Mouse (Mus musculus) thymus, adult 2 months (tissue): Measurements from ENCODE around the gene Lin28b. TPM values are rescaled to one million over a fixed set of nuclear protein-coding genes. Genes with fewer than 3 reads are reported as not detected.
"Not testable (repeated sequence)": the region's sequence is repeated elsewhere in the genome, so short reads cannot be mapped to it uniquely, and the experiment has no call there.

Experiments
- DNase-seq: peaks from one replicate; pipeline ENCODE4 v3.0.0; 2021
- H3K27ac ChIP-seq: fragments of 200-500 bp; 2 replicates; pipeline ENCODE4 v1.5.1; 2012; ENCODE audit warnings: low read length, control low read depth; ENCODE audit not compliant: control insufficient read depth, insufficient read depth
- H3K27me3 ChIP-seq: fragments of 200-500 bp; 2 replicates; pipeline ENCODE4 v1.6.1; 2012; ENCODE audit warnings: mild to moderate bottlenecking, low read length, moderate library complexity, mixed read lengths; ENCODE audit not compliant: control insufficient read depth, insufficient read depth
- H3K36me3 ChIP-seq: fragments of 200-500 bp; 2 replicates; pipeline ENCODE4 v1.6.1; 2012; ENCODE audit warnings: mild to moderate bottlenecking, low read length, moderate library complexity; ENCODE audit not compliant: control insufficient read depth, insufficient read depth
- H3K4me1 ChIP-seq: fragments of 200-500 bp; replicated peaks from 2 replicates; pipeline ENCODE4 v1.6.1; 2012; ENCODE audit warnings: low read length; ENCODE audit not compliant: control insufficient read depth, insufficient read depth
- H3K4me3 ChIP-seq: fragments of 200-500 bp; 2 replicates; pipeline ENCODE4 v1.5.1; 2012; ENCODE audit warnings: mild to moderate bottlenecking, low read length, control low read depth, moderate library complexity; ENCODE audit not compliant: control insufficient read depth, insufficient read depth
- CTCF ChIP-seq: fragments of 200-500 bp; IDR thresholded peaks from 2 replicates; pipeline ENCODE4 v1.5.1; 2012; ENCODE audit warnings: mild to moderate bottlenecking, control low read depth, low read length, moderate library complexity, borderline replicate concordance; ENCODE audit not compliant: control insufficient read depth, poor library complexity, insufficient read depth; ENCODE audit errors: extremely low read depth
- POLR2A ChIP-seq: fragments of 200-500 bp; IDR thresholded peaks from 2 replicates; pipeline ENCODE4 v1.6.1; 2012; ENCODE audit warnings: mild to moderate bottlenecking, low read length, control low read depth, moderate library complexity; ENCODE audit not compliant: control insufficient read depth, poor library complexity, insufficient read depth; ENCODE audit errors: extremely low read depth
- WGBS: fragments of 180-500 bp; shearing (Covaris S2); methylation state at CpG from one replicate; pipeline ENCODE4 v1.1.7; 2018; 5-methylcytosine and 5-hydroxymethylcytosine counted together
- polyA plus RNA-seq: library from polyadenylated mRNA; depleted of rRNA; stranded (reverse); fragments of >200 nt; gene quantifications from 2 replicates; pipeline ENCODE4 v1.2.3, GENCODE M21; 2012

Gene Lin28b
- polyA plus RNA-seq, 1 experiment, result 0.03 TPM

DNA sequence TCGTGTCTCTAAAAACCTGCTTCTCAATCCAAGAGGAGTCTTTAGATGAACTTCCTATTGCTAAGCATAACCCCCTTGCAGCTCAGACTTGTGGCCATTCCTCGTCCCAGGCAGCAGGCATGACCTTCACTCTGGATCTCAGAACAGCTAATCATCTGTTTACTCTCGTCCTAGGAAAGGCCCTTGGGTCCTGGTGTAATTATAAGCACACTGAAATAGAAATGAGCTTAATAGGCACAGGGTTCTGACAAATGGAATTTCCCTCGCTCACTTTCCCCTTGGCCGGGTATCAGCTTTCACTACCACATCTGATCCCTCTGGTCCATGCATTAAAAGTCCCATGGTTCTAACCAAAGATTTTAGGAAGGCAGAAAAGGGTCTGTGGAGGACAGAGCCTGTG is 122.8 kb downstream of the Lin28b start:
- TF ChIP-seq CTCF (no peak), POLR2A (no peak)
- Histone ChIP-seq H3K36me3 (no peaks in the 10 kb centered on the region), H3K4me3 (no peak overlapping the region), H3K4me1 (no peaks in the 10 kb centered on the region), H3K27me3 (no peaks in the 10 kb centered on the region), H3K27ac (no peak overlapping the region)
- WGBS, result 69% methylated on average over 5 of the region's 5 CpGs
- no peak for DNase-seq

DNA sequence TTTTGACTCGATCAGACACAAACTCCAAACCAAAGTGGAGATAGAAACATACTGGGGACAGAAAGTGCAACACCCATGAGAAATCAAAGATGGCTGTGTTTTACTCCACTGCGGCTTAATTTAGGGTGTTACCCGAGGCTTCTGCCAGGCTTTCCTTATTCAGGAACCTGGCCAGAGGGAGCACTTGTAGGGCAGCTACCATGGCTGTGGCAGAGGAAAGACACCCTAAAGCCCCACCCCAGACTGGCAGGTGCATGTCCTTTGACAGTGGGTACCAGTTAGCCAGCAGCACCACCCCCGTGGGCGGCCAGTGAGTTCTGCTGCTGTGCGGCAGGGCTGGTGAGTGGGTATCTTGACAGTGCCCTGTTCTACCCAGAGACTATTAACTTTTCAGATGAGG is 130.1 kb downstream of the Lin28b start:
- no peak for DNase-seq
- TF ChIP-seq CTCF (no peak), POLR2A (no peak)
- H3K4me3 ChIP-seq, result no peak overlapping the region
- WGBS, result 93% methylated on average over 6 of the region's 6 CpGs
- no peaks in the 10 kb centered on the region for H3K27me3 ChIP-seq
- no peak overlapping the region for H3K27ac ChIP-seq
- no peaks in the 10 kb centered on the region for H3K36me3 ChIP-seq
- H3K4me1 ChIP-seq, result no peaks in the 10 kb centered on the region

GRCm38 (mm10) chr10:45348143-45348542 is 138.1 kb downstream of the Lin28b start:
- H3K4me1 ChIP-seq, DNase-seq, H3K27ac ChIP-seq, H3K27me3 ChIP-seq, H3K36me3 ChIP-seq, H3K4me3 ChIP-seq: not testable (repeated sequence)
- 92% methylated on average over 3 of the region's 3 CpGs for WGBS

- no peak for DNase-seq
- TF ChIP-seq POLR2A, result no peak
- TF ChIP-seq CTCF, result no peak
- H3K4me1 ChIP-seq, result no peaks in the 10 kb centered on the region
- H3K4me3 ChIP-seq, result no peak overlapping the region
- WGBS, result 93% methylated on average over 9 of the region's 9 CpGs
- H3K36me3 ChIP-seq, result no peaks in the 10 kb centered on the region
- H3K27ac ChIP-seq, result no peak overlapping the region
- H3K27me3 ChIP-seq, result no peaks in the 10 kb centered on the region
Observed at GRCm38 (mm10) chr10:45345217-45345616, 141.0 kb downstream of the Lin28b start.

GRCm38 (mm10) chr10:45344381-45344780 is 141.8 kb downstream of the Lin28b start:
- no peaks in the 10 kb centered on the region for H3K27me3 ChIP-seq
- no peaks in the 10 kb centered on the region for H3K36me3 ChIP-seq
- 85% methylated on average over 4 of the region's 4 CpGs for WGBS
- TF ChIP-seq CTCF, result no peak
- no peak for TF ChIP-seq POLR2A
- DNase-seq, result no peak
- no peak overlapping the region for H3K27ac ChIP-seq
- no peak overlapping the region for H3K4me3 ChIP-seq
- H3K4me1 ChIP-seq, result no peaks in the 10 kb centered on the region

DNA sequence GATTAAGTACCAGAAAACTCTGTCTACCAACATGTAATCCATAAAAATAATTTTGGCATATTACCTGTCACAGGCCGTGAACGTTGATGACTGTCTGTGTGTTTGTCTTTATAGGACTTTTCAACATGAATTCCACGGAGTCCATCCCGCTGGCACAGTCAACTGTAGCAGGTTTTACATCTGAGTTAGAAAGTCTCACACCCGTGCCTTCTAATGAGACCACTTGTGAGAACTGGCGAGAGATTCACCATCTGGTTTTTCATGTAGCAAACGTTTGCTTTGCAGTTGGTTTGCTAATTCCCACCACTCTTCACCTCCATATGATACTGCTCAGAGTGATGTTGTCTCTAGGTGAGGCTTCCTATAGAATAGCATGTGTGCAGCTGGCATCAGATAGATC is 147.1 kb downstream of the Lin28b start:
- no peak overlapping the region for H3K4me3 ChIP-seq
- TF ChIP-seq CTCF, result no peak
- TF ChIP-seq POLR2A, result no peak
- no peak overlapping the region for H3K27ac ChIP-seq
- H3K27me3 ChIP-seq, result 0 out of 2 replicates have a peak, but pooled peaks cover 8% of the 10 kb centered on the region
- WGBS, result 89% methylated on average over 7 of the region's 7 CpGs
- no peak for DNase-seq
- H3K36me3 ChIP-seq, result no peaks in the 10 kb centered on the region
- no peaks in the 10 kb centered on the region; the same call in 1 of the 2 replicates for H3K4me1 ChIP-seq

DNA sequence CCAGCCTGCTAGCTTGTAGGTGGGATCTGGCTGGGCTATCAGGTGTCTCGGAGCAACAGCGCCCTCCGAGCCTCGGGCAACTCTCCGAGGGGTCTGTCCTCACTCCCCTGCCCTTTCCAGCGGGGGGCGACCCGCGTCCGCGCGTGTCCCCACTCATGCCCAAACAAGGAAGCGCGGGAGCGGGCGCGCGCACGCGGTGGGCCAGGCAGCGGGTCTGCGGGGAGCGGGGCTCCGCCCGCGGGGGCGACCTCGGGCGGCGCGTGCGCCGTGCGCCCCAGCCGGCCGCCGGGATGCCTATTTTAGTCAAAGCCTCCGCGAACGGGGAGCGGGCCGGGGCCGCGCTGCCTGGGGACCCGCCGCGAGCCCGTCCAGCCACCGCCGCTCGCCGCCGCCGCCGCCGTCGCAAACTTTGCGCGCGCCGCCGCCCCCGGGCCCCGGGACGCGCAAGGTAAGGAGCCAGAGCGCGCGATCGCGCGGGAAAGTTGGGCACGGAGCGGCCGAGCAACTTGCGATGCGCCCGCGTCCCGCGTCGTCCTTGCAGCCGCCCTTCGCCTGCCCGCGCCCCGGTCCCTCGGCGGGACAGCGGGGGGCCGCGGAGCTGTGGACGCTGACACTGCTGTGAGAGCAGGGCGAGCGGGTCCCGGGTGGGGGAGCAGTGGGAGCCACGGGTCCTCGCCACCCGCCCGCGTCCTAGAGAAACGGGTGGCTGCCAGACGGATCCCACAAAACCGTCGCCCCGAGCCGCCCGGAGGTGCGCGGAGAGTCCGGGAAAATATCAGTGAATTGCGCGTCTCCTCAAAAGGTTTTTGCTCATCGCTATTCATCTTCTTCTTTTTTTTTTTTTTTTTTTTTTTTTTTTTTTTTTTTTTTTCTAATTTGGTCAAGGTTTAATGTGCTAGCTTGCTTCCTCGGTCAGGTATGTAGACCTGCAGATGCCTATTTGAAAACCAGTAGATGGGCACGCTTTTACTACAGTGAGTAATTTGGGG is 150.5 kb downstream of the Lin28b start, which contains the start of gene Bves:
Bves (plus strand) TSS at position 339 of the 989 bp plus-strand sequence.
- DNase-seq, result peak; percentile 3
- WGBS, result 3% methylated on average over 116 of the region's 116 CpGs

More for the DNA sequence above, 150.5 kb downstream of the Lin28b start, which contains the start of gene Bves:
- TF ChIP-seq CTCF, result no peak
- no peak for TF ChIP-seq POLR2A
- Histone ChIP-seq H3K27ac (no peak within 1 kb of the TSS), H3K4me1 (no peaks in the 10 kb centered on the region; the same call in 1 of the 2 replicates), H3K4me3 (no peak within 1 kb of the TSS; the same call in 1 of the 2 replicates), H3K36me3 (no peaks in the 10 kb centered on the region), H3K27me3 (0 out of 2 replicates have a peak, but pooled peaks cover 8% of the 10 kb centered on the region)
